Mouse (Mus musculus): ENCODE data around the gene Tex2. TPM values are rescaled to one million over a fixed set of nuclear protein-coding genes. Genes with fewer than 3 reads are reported as not detected.

Gene Tex2
- polyA plus RNA-seq, 1 experiment from 2014 or later: 24.0 TPM

DNA sequence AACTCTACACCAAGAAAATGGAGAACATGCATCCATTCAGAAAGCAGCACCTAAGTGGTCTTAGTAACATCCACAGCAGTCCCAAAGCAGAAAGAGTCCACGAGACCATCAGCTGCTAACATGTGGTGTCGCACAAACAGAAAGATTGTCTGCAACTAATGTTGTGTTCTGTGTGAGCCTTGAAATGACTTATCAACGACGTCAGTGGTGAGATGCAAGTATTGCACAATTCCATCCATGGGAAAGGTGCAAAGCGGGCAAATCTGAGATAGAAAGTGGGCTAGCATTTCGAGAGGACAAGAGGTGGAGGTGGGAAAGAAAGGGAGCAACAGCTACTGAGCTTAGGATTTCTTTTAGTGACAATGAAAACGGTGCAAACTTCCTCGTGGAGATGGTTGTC is 130.4 kb downstream of the Tex2 start:
- WGBS: 90% methylated on average over 8 of the region's 8 CpGs
- Histone ChIP-seq H3K4me1 (replicated peaks) (peaks cover 24% of the 10 kb centered on the region), H3K27me3 (no peaks in the 10 kb centered on the region), H3K4me3 (no peak overlapping the region), H3K36me3 (no peaks in the 10 kb centered on the region), H3K4me2 (no peak overlapping the region), H3K9ac (no peak overlapping the region), H3K9me3 (no peaks in the 10 kb centered on the region), H3K27ac (replicated peaks) (no peak overlapping the region)
- ATAC-seq (ENCODE audit: low read depth): no peak

DNA sequence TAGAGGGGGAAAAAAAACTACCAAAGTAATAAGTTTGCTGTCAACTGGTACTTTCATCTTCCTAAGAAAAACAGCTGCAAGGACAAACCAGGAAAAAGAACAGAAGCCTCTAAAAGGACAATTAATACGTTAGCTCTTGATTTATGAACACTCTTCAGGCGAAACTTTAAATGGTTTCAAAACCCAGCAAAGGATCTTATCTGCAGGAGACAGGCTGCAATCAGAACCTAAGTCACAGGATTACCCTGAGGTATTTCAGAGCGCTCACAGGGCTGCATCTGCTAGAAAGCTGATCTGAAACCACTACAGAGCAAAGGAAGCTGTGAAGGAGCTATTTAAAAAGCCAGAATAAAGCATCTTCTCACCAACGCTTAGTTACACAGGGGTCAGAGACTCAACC is 131.6 kb downstream of the Tex2 start:
- no peaks in the 10 kb centered on the region for H3K27me3 ChIP-seq
- no peaks in the 10 kb centered on the region for H3K9me3 ChIP-seq
- no peak for ATAC-seq (ENCODE audit: low read depth)
- no peak overlapping the region for H3K4me2 ChIP-seq
- no peaks in the 10 kb centered on the region for H3K36me3 ChIP-seq
- H3K4me1 ChIP-seq (replicated peaks): peaks cover 21% of the 10 kb centered on the region
- WGBS: 62% methylated on average over 4 of the region's 4 CpGs
- no peak overlapping the region for H3K9ac ChIP-seq
- no peak overlapping the region for H3K4me3 ChIP-seq
- H3K27ac ChIP-seq (replicated peaks): no peak overlapping the region

DNA sequence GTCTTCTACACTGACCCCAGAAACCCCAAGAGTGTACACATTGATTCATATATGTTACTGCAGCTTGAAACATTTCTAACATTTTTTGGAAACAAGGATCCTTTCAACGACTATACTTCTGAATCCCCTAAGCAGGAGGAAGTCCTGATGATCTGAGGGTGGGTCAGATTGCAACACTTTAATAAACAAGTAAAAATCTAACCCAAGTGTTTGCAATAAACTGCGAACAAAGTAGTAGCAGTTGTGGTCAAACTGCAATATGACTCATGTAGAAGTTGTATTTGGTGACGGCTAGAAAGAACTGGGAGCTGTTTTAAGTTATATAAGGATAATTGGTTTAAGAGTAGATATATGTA is 132.7 kb downstream of the Tex2 start:
- Histone ChIP-seq H3K27me3 (no peaks in the 10 kb centered on the region), H3K4me3 (no peak overlapping the region), H3K4me2 (no peak overlapping the region), H3K36me3 (no peaks in the 10 kb centered on the region), H3K9me3 (no peaks in the 10 kb centered on the region), H3K4me1 (replicated peaks) (peaks cover 10% of the 10 kb centered on the region), H3K9ac (no peak overlapping the region), H3K27ac (replicated peaks) (no peak overlapping the region)
- 92% methylated on average over 3 of the region's 3 CpGs for WGBS
- no peak for ATAC-seq (ENCODE audit: low read depth)

DNA sequence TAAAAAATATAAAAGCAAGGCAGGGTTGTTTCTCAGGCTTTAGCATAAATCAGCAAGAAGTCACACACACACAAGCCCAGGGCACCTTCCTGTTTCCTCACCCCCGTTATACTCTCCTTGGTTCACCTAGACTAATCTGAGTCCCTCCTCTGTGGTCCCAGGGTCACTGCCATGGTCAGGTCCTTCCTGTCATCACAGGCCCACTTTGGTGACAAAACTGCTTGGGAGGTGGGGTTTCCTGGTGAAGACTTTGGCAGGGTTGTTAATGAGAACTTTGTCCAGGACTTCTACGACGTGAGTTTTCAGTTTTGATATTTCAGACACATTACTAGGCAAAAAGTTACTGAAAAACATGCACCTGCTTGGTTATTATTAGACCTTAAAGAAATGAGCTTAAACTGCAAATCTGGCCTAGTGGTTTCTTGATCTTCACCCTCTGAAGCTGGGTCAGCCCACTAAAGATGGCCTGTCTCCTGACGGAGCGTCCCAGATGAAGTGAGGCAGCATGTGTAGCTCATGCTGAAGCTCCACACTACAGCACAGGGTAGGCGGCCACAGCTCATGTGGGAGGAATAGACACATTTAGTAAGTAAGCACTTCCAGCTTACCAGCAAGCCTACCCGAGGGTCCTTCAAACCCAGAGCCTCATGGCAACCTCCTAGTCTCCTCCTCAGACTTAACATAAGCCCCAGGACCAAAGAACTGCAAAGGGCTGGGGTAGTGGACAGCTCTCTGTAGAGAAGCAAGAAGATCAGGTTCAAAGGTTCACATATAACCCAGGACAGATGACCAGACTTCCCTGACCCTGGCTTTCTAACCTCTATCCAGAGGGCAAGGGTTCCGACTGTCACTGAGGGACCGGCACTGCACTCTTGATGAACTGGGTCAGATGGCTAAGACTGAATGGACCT is 133.3 kb downstream of the Tex2 start:
- WGBS: 84% methylated on average over 9 of the region's 9 CpGs
- peaks cover 8% of the 10 kb centered on the region for H3K4me1 ChIP-seq (replicated peaks)
- no peaks in the 10 kb centered on the region for H3K9me3 ChIP-seq
- H3K27ac ChIP-seq (replicated peaks): no peak overlapping the region
- H3K4me3 ChIP-seq: no peak overlapping the region
- no peak for ATAC-seq (ENCODE audit: low read depth)
- H3K36me3 ChIP-seq: no peaks in the 10 kb centered on the region
- H3K9ac ChIP-seq: no peak overlapping the region
- H3K27me3 ChIP-seq: no peaks in the 10 kb centered on the region
- H3K4me2 ChIP-seq: no peak overlapping the region

DNA sequence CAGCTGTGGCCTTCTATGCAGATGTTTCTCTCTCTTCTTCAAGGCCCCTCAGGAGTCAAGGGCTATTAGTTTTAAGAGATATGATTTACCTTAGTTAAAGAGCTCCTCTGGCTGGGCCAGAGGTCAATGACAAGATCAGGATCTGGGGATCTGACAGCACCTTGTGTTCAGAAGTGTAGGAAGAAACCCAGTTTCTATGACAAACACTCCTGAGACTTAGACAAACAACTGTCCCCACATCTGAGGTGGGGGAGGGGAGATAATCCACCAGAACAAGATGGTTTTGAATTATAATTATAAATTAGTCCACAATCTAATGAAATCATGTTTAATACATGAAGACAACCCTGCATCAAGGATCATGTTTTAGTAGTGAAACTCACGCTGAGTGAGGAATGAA is 134.5 kb downstream of the Tex2 start:
- Histone ChIP-seq H3K27me3 (no peaks in the 10 kb centered on the region), H3K4me3 (no peak overlapping the region), H3K9me3 (no peaks in the 10 kb centered on the region), H3K4me2 (no peak overlapping the region), H3K27ac (replicated peaks) (no peak overlapping the region), H3K4me1 (replicated peaks) (peaks cover 8% of the 10 kb centered on the region), H3K9ac (no peak overlapping the region), H3K36me3 (no peaks in the 10 kb centered on the region)
- no peak for ATAC-seq (ENCODE audit: low read depth)
- WGBS: 34% methylated on average over 1 of the region's 1 CpGs

DNA sequence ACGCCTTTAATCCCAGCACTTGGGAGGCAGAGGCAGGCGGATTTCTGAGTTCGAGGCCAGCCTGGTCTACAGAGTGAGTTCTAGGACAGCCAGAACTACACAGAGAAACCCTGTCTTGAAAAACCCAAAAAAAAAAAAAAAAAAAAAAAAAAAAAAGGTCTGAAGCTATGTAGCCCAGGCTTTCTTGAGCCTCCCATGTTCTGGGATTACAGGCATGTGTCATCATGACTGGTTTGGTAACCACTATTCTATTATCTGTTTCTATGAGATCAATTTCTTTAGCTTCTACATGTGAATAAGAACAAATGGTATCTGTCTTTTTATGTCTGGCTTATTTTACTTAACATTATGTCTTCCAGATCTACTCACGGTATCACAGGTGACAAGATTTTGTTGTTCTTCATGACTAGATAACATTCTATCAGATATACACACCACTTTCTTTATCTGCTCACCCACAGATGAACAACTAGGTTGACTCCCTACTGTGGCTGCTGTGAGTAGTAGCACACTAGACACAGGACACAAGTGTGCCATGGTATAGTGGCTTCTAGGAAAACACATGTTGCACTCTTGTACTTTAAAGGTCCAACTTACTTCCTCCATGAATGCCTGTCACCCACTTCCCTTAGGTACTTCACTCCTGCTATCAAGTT is 135.6 kb downstream of the Tex2 start:
- Histone ChIP-seq H3K27me3 (no peaks in the 10 kb centered on the region), H3K9me3 (no peaks in the 10 kb centered on the region), H3K9ac (no peak overlapping the region), H3K4me2 (no peak overlapping the region), H3K36me3 (no peaks in the 10 kb centered on the region), H3K4me3 (no peak overlapping the region), H3K4me1 (replicated peaks) (peaks cover 8% of the 10 kb centered on the region), H3K27ac (replicated peaks) (no peak overlapping the region)
- WGBS: 99% methylated on average over 4 of the region's 4 CpGs
- no peak for ATAC-seq (ENCODE audit: low read depth)

DNA sequence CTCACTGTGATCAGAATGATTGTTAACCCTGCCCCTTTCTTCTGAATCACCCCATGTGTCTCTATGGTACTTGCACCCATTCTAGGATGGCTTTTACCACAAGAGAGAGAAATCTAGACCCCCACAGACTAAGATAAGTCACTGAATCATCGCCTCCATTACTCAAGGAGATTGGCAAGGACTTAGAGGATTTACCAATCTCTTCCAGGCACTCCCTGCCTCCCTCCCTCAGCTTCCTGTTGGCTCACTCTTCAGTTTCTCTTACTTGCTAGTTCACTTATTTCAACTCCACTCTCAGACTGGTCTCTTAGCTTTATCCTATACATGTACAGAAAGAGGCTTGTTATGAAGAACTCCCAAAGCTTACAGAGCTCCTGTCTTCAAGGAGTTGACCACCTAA is 137.9 kb downstream of the Tex2 start:
- Histone ChIP-seq H3K4me2 (no peak overlapping the region), H3K36me3 (no peaks in the 10 kb centered on the region), H3K27ac (replicated peaks) (no peak overlapping the region), H3K9me3 (no peaks in the 10 kb centered on the region), H3K27me3 (no peaks in the 10 kb centered on the region), H3K9ac (no peak overlapping the region), H3K4me3 (no peak overlapping the region), H3K4me1 (replicated peaks) (peaks cover 17% of the 10 kb centered on the region)
- 93% methylated on average over 1 of the region's 1 CpGs for WGBS
- no peak for ATAC-seq (ENCODE audit: low read depth)

DNA sequence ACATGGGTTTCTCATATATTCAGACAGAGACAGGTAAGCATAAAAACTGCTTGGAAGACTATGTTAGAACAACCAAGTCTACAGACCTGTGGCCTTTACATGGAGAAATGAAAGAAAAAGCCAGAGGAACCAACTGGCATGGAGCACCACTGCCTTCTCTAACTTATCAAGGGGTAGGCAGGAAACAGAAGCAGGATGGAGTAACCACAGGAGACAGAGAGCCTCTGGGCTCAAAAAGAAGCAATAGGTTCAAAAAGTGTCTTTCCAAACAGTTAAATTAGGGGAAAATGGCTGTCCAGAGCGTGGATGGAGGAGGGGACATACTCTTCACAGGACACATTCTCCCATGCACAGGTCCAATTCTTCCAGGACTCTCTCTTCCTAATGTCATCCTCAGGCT is 141.6 kb downstream of the Tex2 start:
- H3K9ac ChIP-seq: no peak overlapping the region
- H3K4me1 ChIP-seq (replicated peaks): peaks cover 9% of the 10 kb centered on the region; the same call in 1 of the 2 replicates
- no peak overlapping the region for H3K27ac ChIP-seq (replicated peaks)
- no peak overlapping the region for H3K4me2 ChIP-seq
- H3K4me3 ChIP-seq: no peak overlapping the region
- 87% methylated on average over 1 of the region's 1 CpGs for WGBS
- no peaks in the 10 kb centered on the region for H3K36me3 ChIP-seq
- no peaks in the 10 kb centered on the region for H3K27me3 ChIP-seq
- H3K9me3 ChIP-seq: no peaks in the 10 kb centered on the region
- ATAC-seq (ENCODE audit: low read depth): no peak

DNA sequence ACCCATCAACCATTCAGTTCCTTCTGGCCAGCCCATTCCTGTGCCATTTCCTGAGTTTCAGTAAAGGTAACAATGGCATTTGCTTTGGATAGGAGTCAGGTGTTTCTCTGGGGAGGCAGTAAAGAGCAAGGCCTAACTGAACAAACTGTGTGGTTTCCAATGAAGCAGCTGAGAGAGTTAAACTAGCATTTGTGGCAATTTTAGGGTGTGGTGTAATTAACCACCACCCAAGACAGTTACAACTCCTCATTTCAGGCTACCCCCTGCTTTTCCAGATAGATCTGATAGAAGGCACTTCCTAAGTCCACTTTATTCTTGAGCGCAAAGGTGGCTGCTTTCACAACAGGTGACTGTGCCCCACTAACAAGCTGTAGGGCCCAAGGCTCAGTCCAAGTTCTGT is 144.7 kb downstream of the Tex2 start:
- Histone ChIP-seq H3K9ac (no peak overlapping the region), H3K27me3 (no peaks in the 10 kb centered on the region), H3K4me2 (no peak overlapping the region), H3K9me3 (no peaks in the 10 kb centered on the region), H3K27ac (replicated peaks) (no peak overlapping the region), H3K36me3 (no peaks in the 10 kb centered on the region), H3K4me1 (replicated peaks) (peaks cover 12% of the 10 kb centered on the region; the same call in 1 of the 2 replicates), H3K4me3 (no peak overlapping the region)
- 92% methylated on average over 1 of the region's 1 CpGs for WGBS
- no peak for ATAC-seq (ENCODE audit: low read depth)

DNA sequence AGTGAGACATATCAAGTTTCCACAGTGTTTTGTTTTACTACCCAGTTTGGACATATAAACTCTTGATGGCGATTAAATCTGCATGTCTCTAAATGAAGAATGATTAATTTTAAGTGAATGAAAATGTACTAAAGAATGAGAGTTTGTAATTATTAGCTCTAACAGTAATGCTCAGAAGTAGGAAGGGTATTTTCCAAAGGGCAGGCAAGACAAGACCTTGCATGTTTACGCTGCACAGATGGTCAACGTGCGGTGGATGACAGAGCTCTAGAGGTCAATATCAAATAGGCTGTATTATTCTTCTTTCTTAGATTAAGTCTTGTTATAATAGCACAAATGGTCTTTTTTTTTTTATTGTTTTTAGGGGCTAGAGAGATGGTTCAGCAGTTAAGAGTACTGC is 147.3 kb downstream of the Tex2 start:
- peaks cover 9% of the 10 kb centered on the region; the same call in 1 of the 2 replicates for H3K4me1 ChIP-seq (replicated peaks)
- no peaks in the 10 kb centered on the region for H3K27me3 ChIP-seq
- no peak for ATAC-seq (ENCODE audit: low read depth)
- no peaks in the 10 kb centered on the region for H3K36me3 ChIP-seq
- WGBS: 86% methylated on average over 4 of the region's 4 CpGs
- no peak overlapping the region for H3K4me2 ChIP-seq
- no peak overlapping the region for H3K4me3 ChIP-seq
- H3K27ac ChIP-seq (replicated peaks): no peak overlapping the region
- no peaks in the 10 kb centered on the region for H3K9me3 ChIP-seq
- no peak overlapping the region for H3K9ac ChIP-seq

DNA sequence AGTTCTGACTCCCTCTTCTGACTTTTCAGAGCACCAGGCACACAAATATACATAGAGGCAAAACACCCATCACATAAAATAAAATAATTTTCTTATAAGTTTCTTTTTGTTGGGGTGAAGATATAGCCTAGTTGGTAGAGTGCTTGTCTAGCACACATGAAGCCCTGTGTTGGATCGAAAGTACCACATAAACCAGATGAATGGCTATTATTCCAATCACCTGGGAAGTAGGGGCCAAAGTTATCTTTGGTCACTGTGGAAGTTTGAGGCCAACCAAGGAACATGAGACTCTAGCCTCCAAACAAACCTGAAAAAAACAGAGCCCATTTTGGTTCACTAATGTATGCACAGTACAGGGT is 147.7 kb downstream of the Tex2 start:
- Histone ChIP-seq H3K9me3 (no peaks in the 10 kb centered on the region), H3K36me3 (no peaks in the 10 kb centered on the region), H3K27ac (replicated peaks) (no peak overlapping the region), H3K4me1 (replicated peaks) (0 out of 2 replicates have a peak, but pooled peaks cover 5% of the 10 kb centered on the region), H3K4me3 (no peak overlapping the region), H3K9ac (no peak overlapping the region), H3K4me2 (no peak overlapping the region), H3K27me3 (no peaks in the 10 kb centered on the region)
- 96% methylated on average over 1 of the region's 1 CpGs for WGBS
- ATAC-seq (ENCODE audit: low read depth): no peak

DNA sequence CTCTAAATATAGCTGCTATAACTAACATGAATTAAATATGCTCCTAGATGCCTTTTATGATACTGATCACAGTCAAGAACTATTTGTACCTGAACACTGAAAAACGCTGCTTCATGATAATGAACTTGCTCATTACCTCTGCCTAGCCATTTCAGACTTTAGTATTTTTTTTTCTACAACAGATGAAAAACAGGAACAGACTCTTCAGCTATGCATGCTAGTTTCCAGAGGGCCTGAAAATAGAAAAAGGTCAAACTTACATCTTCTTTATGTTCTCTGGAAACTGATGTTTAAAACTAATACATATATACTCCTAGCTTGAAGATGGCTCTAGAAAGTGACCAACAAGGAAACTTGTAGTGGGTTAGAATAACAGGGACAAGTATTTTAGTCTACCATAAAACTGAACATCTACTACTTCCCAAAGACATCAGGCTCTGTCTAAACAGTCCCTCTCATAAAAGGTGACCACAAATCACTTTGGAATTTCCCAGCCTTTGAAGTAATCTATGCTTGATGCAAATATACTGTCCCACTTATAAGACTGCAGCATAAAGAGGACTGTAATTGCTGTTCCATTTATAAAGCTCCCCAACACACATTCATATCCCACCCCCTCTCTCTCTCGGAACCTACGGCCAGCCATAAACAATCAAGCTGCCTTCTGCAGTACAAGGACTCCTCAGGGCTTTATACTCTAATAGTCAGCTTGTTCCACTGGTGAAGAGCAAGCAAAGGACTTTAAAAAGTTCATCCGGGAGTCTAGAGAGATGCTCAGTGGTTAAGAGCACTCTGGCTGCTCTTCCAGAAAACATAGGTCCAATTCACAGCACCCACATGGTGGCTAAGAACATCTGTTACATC is 148.3 kb downstream of the Tex2 start:
- no peak overlapping the region for H3K4me2 ChIP-seq
- no peak overlapping the region for H3K4me3 ChIP-seq
- no peak overlapping the region for H3K9ac ChIP-seq
- H3K27me3 ChIP-seq: no peaks in the 10 kb centered on the region
- WGBS: 65% methylated on average over 4 of the region's 4 CpGs
- no peak for ATAC-seq (ENCODE audit: low read depth)
- no peaks in the 10 kb centered on the region for H3K36me3 ChIP-seq
- 0 out of 2 replicates have a peak, but pooled peaks cover 3% of the 10 kb centered on the region for H3K4me1 ChIP-seq (replicated peaks)
- no peak overlapping the region for H3K27ac ChIP-seq (replicated peaks)
- H3K9me3 ChIP-seq: no peaks in the 10 kb centered on the region

Data from neural tube, embryonic 13.5 days (tissue).